Mouse (Mus musculus): Measurements from ENCODE around the gene Pabpc1l. TPM values are rescaled to one million over a fixed set of nuclear protein-coding genes. Genes with fewer than 3 reads are reported as not detected.

Gene Pabpc1l
- polyA plus RNA-seq, 1 experiment from 2014 or later = 1.4 TPM

GRCm38 (mm10) chr2:164098603-164099250, 73.5 kb downstream of the Pabpc1l start:
- ATAC-seq (replicated peaks; ENCODE audit: insufficient number of reproducible peaks, low FRiP score, low TSS enrichment, low read depth) = no peak
- Histone ChIP-seq H3K36me3 (replicated peaks; ENCODE audit: control insufficient read depth, insufficient read depth, low read depth, low read length) (peaks cover 6% of the 10 kb centered on the region), H3K9ac (replicated peaks; ENCODE audit: low read length) (no peak overlapping the region)

More at GRCm38 (mm10) chr2:164098603-164099250, 73.5 kb downstream of the Pabpc1l start:
- WGBS = 90% methylated on average over 11 of the region's 11 CpGs
- Histone ChIP-seq H3K4me3 (ENCODE audit: low read depth, low read length) (no peak overlapping the region), H3K4me2 (ENCODE audit: low read depth, low read length) (no peak overlapping the region), H3K9me3 (replicated peaks; ENCODE audit: control insufficient read depth, low read length) (no peaks in the 10 kb centered on the region), H3K27ac (replicated peaks; ENCODE audit: low read depth, low read length) (no peak overlapping the region), H3K4me1 (ENCODE audit: control insufficient read depth, insufficient read depth, low read length) (no peaks in the 10 kb centered on the region), H3K27me3 (ENCODE audit: control insufficient read depth, insufficient read depth, low read length) (no peaks in the 10 kb centered on the region)
- no peak for DNase-seq (ENCODE audit: low spot score)

Other genes starting within 250 kb of the Pabpc1l start
- 0.71 TPM in 1 of 2 replicates, not detected in the other for gene Ccn5, start 204.6 kb upstream of the Pabpc1l start, polyA plus RNA-seq (2014; fragmentation: Nextera tagmentation; extraction: Ambion mirVana)
- gene Kcnk15, start 171.8 kb upstream of the Pabpc1l start, polyA plus RNA-seq (2014; fragmentation: Nextera tagmentation; extraction: Ambion mirVana) = not detected in 2 replicates
- gene Rims4, start 106.8 kb upstream of the Pabpc1l start, polyA plus RNA-seq (2014; fragmentation: Nextera tagmentation; extraction: Ambion mirVana) = 0.15 and 0.25 TPM in 2 replicates
- 332 and 344 TPM in 2 replicates for gene Ywhab, start 30.5 kb upstream of the Pabpc1l start, polyA plus RNA-seq (2014; fragmentation: Nextera tagmentation; extraction: Ambion mirVana)
- gene Stk4, start 44.9 kb downstream of the Pabpc1l start, polyA plus RNA-seq (2014; fragmentation: Nextera tagmentation; extraction: Ambion mirVana) = 26.5 and 31.4 TPM in 2 replicates
- 60.5 and 61.0 TPM in 2 replicates for gene Tomm34, start 45.7 kb downstream of the Pabpc1l start, polyA plus RNA-seq (2014; fragmentation: Nextera tagmentation; extraction: Ambion mirVana)
- gene Kcns1, start 145.7 kb downstream of the Pabpc1l start, polyA plus RNA-seq (2014; fragmentation: Nextera tagmentation; extraction: Ambion mirVana) = 0.07 and 0.20 TPM in 2 replicates
- gene Wfdc5, start 157.3 kb downstream of the Pabpc1l start, polyA plus RNA-seq (2014; fragmentation: Nextera tagmentation; extraction: Ambion mirVana) = not detected in 2 replicates
- gene Wfdc12, start 165.2 kb downstream of the Pabpc1l start, polyA plus RNA-seq (2014; fragmentation: Nextera tagmentation; extraction: Ambion mirVana) = not detected in 2 replicates
- gene Wfdc15a, start 174.7 kb downstream of the Pabpc1l start, polyA plus RNA-seq (2014; fragmentation: Nextera tagmentation; extraction: Ambion mirVana) = not detected in 2 replicates
- not detected in 2 replicates for gene Wfdc15b, start 196.2 kb downstream of the Pabpc1l start, polyA plus RNA-seq (2014; fragmentation: Nextera tagmentation; extraction: Ambion mirVana)
- not detected in 2 replicates for gene Svs2, start 213.0 kb downstream of the Pabpc1l start, polyA plus RNA-seq (2014; fragmentation: Nextera tagmentation; extraction: Ambion mirVana)
- gene Svs3b, start 231.2 kb downstream of the Pabpc1l start, polyA plus RNA-seq (2014; fragmentation: Nextera tagmentation; extraction: Ambion mirVana) = not detected in 2 replicates

Data from embryonic facial prominence, embryonic 11.5 days (tissue).